Mouse (Mus musculus) lung, embryonic 16.5 days (tissue): ENCODE results near the gene Tnn. TPM values are rescaled to one million over a fixed set of nuclear protein-coding genes. Genes with fewer than 3 reads are reported as not detected.

Experiments used
- ATAC-seq: fragments of 200-750 bp; cut with Nextera tagmentation; 2 replicates; pipeline ENCODE4 v1.8.0; 2017; ENCODE audit warnings: low read depth, mild to moderate bottlenecking, moderate library complexity
- H3K27ac ChIP-seq: fragments of 300-500 bp; sonication (generic); 2 replicates; pipeline ENCODE4 v1.5.1; 2014; ENCODE audit warnings: mild to moderate bottlenecking, control low read depth, low read length
- H3K27me3 ChIP-seq: fragments of 300-500 bp; sonication (generic); 2 replicates; pipeline ENCODE4 v1.6.1; 2014; ENCODE audit warnings: low read depth, low read length, mixed read lengths; ENCODE audit not compliant: control insufficient read depth, insufficient read depth
- H3K36me3 ChIP-seq: fragments of 300-500 bp; sonication (generic); 2 replicates; pipeline ENCODE4 v1.6.1; 2014; ENCODE audit warnings: low read length; ENCODE audit not compliant: control insufficient read depth, insufficient read depth
- H3K4me1 ChIP-seq: fragments of 300-500 bp; sonication (generic); replicated peaks from 2 replicates; pipeline ENCODE4 v1.6.1; 2014; ENCODE audit warnings: low read length, mixed read lengths; ENCODE audit not compliant: control insufficient read depth, insufficient read depth
- H3K4me2 ChIP-seq: fragments of 300-500 bp; sonication (generic); 2 replicates; pipeline ENCODE4 v1.6.1; 2014; ENCODE audit warnings: low read depth, low read length, control low read depth
- H3K4me3 ChIP-seq: fragments of 300-500 bp; sonication (generic); 2 replicates; pipeline ENCODE4 v1.5.1; 2014; ENCODE audit warnings: mild to moderate bottlenecking, low read length, control low read depth
- H3K9ac ChIP-seq: fragments of 300-500 bp; sonication (generic); 2 replicates; pipeline ENCODE4 v1.6.1; 2014; ENCODE audit warnings: low read length, control low read depth
- H3K9me3 ChIP-seq: fragments of 300-500 bp; sonication (generic); 2 replicates; pipeline ENCODE4 v1.6.1; 2016; ENCODE audit warnings: low read length; ENCODE audit not compliant: control insufficient read depth
- WGBS: fragments of 180-500 bp; shearing (Covaris S2); extraction: QIAGEN DNeasy Blood & Tissue Kit; methylation state at CpG from one replicate; pipeline ENCODE4 v1.1.7; 2014; 5-methylcytosine and 5-hydroxymethylcytosine counted together
- polyA plus RNA-seq: library from polyadenylated mRNA; unstranded; fragments of >200 nt; fragmentation: Nextera tagmentation; extraction: Ambion mirVana; gene quantifications from 2 replicates; pipeline ENCODE4 v1.2.1, GENCODE M21; 2015

The Tnn gene
- polyA plus RNA-seq, 1 experiment from 2014 or later: 1.6 TPM

DNA sequence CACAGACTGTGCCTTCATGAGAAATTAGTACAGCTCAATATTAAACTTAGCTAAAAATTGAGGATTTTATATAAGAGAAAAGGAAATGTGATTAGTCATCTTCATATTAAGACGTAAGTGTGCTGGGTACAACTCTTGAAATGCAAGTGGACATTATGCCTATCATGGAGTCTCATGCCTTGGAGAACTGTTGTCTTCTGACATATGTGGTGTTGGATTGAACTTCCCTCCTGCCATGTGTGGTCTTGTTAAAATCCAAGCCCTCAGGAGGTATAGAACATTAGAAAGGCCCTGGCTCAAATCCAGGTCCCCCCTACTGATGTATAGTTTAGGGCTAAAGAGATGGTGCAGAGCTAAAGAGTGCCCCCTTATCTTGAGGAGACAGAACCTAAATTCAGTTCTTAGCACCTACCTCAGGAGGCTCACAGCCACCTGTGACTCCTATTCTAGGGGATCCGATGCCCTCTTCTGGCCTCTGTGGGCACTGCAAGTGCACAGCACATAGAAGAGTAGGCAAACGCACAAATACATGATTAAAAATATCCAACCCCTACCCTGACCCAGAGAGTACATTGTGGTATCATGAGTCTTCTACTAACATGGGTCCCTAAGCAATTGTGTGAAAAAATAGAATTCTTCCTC is 91.5 kb downstream of the Tnn start:
- Histone ChIP-seq H3K9ac (no peak overlapping the region), H3K36me3 (0 out of 2 replicates have a peak, but pooled peaks cover 4% of the 10 kb centered on the region), H3K27ac (no peak overlapping the region), H3K27me3 (no peaks in the 10 kb centered on the region), H3K4me3 (no peak overlapping the region), H3K4me2 (no peak overlapping the region), H3K9me3 (peaks cover 3% of the 10 kb centered on the region; the same call in 1 of the 2 replicates), H3K4me1 (peaks cover 25% of the 10 kb centered on the region)
- ATAC-seq: no peak
- 53% methylated on average over 3 of the region's 3 CpGs for WGBS

- Histone ChIP-seq H3K4me2 (no peak overlapping the region), H3K4me1 (peaks cover 29% of the 10 kb centered on the region), H3K27ac (peak overlapping the region; percentile 69; the same call in 1 of the 2 replicates), H3K36me3 (no peaks in the 10 kb centered on the region), H3K27me3 (no peaks in the 10 kb centered on the region), H3K4me3 (no peak overlapping the region), H3K9me3 (no peaks in the 10 kb centered on the region; the same call in 1 of the 2 replicates), H3K9ac (no peak overlapping the region)
- 84% methylated on average over 5 of the region's 5 CpGs for WGBS
- no peak for ATAC-seq
Observed at GRCm38 (mm10) chr1:160061321-160061720, 92.1 kb downstream of the Tnn start.

- no peaks in the 10 kb centered on the region for H3K36me3 ChIP-seq
- no peak overlapping the region for H3K4me2 ChIP-seq
- 23% methylated on average over 6 of the region's 6 CpGs for WGBS
- H3K4me3 ChIP-seq: no peak overlapping the region
- H3K27me3 ChIP-seq: no peaks in the 10 kb centered on the region
- peaks cover 30% of the 10 kb centered on the region for H3K4me1 ChIP-seq
- peak overlapping the region; percentile 69; the same call in 1 of the 2 replicates for H3K27ac ChIP-seq
- no peak overlapping the region for H3K9ac ChIP-seq
- ATAC-seq: peak; percentile 63
- no peaks in the 10 kb centered on the region for H3K9me3 ChIP-seq
Observed at GRCm38 (mm10) chr1:160060542-160060941, 92.8 kb downstream of the Tnn start.

GRCm38 (mm10) chr1:160059908-160060307 is 93.5 kb downstream of the Tnn start:
- 33% methylated on average over 1 of the region's 1 CpGs for WGBS

GRCm38 (mm10) chr1:160057657-160058056 is 95.7 kb downstream of the Tnn start:
- Histone ChIP-seq H3K36me3 (no peaks in the 10 kb centered on the region), H3K27me3 (no peaks in the 10 kb centered on the region), H3K4me3 (no peak overlapping the region), H3K4me1 (peaks cover 39% of the 10 kb centered on the region), H3K4me2 (peak overlapping the region; percentile 34; the same call in 1 of the 2 replicates), H3K9ac (no peak overlapping the region), H3K9me3 (no peaks in the 10 kb centered on the region), H3K27ac (peak overlapping the region; percentile 61)
- WGBS: 56% methylated on average over 3 of the region's 3 CpGs
- ATAC-seq: peak; percentile 91

More at GRCm38 (mm10) chr1:160059908-160060307, 93.5 kb downstream of the Tnn start:
- Histone ChIP-seq H3K27me3 (no peaks in the 10 kb centered on the region), H3K4me1 (peaks cover 30% of the 10 kb centered on the region), H3K9me3 (no peaks in the 10 kb centered on the region), H3K36me3 (no peaks in the 10 kb centered on the region), H3K4me2 (no peak overlapping the region), H3K9ac (no peak overlapping the region), H3K27ac (peak overlapping the region; percentile 69), H3K4me3 (no peak overlapping the region)
- no peak for ATAC-seq

GRCm38 (mm10) chr1:160054366-160055078 is 98.9 kb downstream of the Tnn start:
- H3K27ac ChIP-seq: no peak overlapping the region

GRCm38 (mm10) chr1:160053510-160054305 is 99.7 kb downstream of the Tnn start:
- Histone ChIP-seq H3K27me3 (no peaks in the 10 kb centered on the region), H3K4me1 (peaks cover 38% of the 10 kb centered on the region), H3K36me3 (no peaks in the 10 kb centered on the region), H3K4me2 (no peak overlapping the region), H3K4me3 (no peak overlapping the region), H3K27ac (peak overlapping the region; percentile 21; the same call in 1 of the 2 replicates), H3K9me3 (no peaks in the 10 kb centered on the region), H3K9ac (no peak overlapping the region)
- 45% methylated on average over 5 of the region's 5 CpGs for WGBS
- peak; percentile 34 for ATAC-seq

More at GRCm38 (mm10) chr1:160054366-160055078, 98.9 kb downstream of the Tnn start:
- H3K27me3 ChIP-seq: no peaks in the 10 kb centered on the region
- WGBS: 36% methylated on average over 5 of the region's 5 CpGs
- H3K4me2 ChIP-seq: no peak overlapping the region
- H3K9ac ChIP-seq: no peak overlapping the region
- no peak for ATAC-seq
- no peak overlapping the region for H3K4me3 ChIP-seq
- no peaks in the 10 kb centered on the region for H3K9me3 ChIP-seq
- H3K4me1 ChIP-seq: peaks cover 34% of the 10 kb centered on the region
- H3K36me3 ChIP-seq: no peaks in the 10 kb centered on the region

GRCm38 (mm10) chr1:160052556-160053315 is 100.6 kb downstream of the Tnn start:
- no peak for ATAC-seq
- no peak overlapping the region for H3K4me2 ChIP-seq
- H3K36me3 ChIP-seq: no peaks in the 10 kb centered on the region
- H3K27ac ChIP-seq: no peak overlapping the region
- H3K27me3 ChIP-seq: no peaks in the 10 kb centered on the region
- H3K4me1 ChIP-seq: peaks cover 34% of the 10 kb centered on the region
- H3K4me3 ChIP-seq: no peak overlapping the region
- no peak overlapping the region for H3K9ac ChIP-seq
- WGBS: 82% methylated on average over 2 of the region's 2 CpGs
- H3K9me3 ChIP-seq: no peaks in the 10 kb centered on the region
